Mouse (Mus musculus) embryonic facial prominence, embryonic 15.5 days (tissue): ENCODE measurements around the gene Sucnr1. TPM values are rescaled to one million over a fixed set of nuclear protein-coding genes. Genes with fewer than 3 reads are reported as not detected.

Experiments used
- ATAC-seq: fragments of 200-750 bp; cut with Nextera tagmentation; 2 replicates; pipeline ENCODE4 v1.8.0; 2017; ENCODE audit warnings: low read depth, moderate TSS enrichment; ENCODE audit not compliant: insufficient number of reproducible peaks, low FRiP score, low TSS enrichment
- H3K27ac ChIP-seq: fragments of 300-500 bp; sonication (generic); replicated peaks from 2 replicates; pipeline ENCODE4 v1.5.1; 2015; ENCODE audit warnings: mild to moderate bottlenecking, inconsistent platforms
- H3K27me3 ChIP-seq: fragments of 300-500 bp; sonication (generic); 2 replicates; pipeline ENCODE4 v1.6.1; 2015; ENCODE audit warnings: inconsistent platforms
- H3K36me3 ChIP-seq: fragments of 300-500 bp; sonication (generic); 2 replicates; pipeline ENCODE4 v1.6.1; 2015; ENCODE audit warnings: mild to moderate bottlenecking, inconsistent platforms
- H3K4me1 ChIP-seq: fragments of 300-500 bp; sonication (generic); 2 replicates; pipeline ENCODE4 v1.6.1; 2015; ENCODE audit warnings: inconsistent platforms
- H3K4me2 ChIP-seq: fragments of 300-500 bp; sonication (generic); replicated peaks from 2 replicates; pipeline ENCODE4 v1.6.1; 2015; ENCODE audit warnings: mild to moderate bottlenecking, inconsistent platforms
- H3K4me3 ChIP-seq: fragments of 300-500 bp; sonication (generic); replicated peaks from 2 replicates; pipeline ENCODE4 v1.5.1; 2015; ENCODE audit warnings: mild to moderate bottlenecking, inconsistent platforms
- H3K9ac ChIP-seq: fragments of 300-500 bp; sonication (generic); 2 replicates; pipeline ENCODE4 v1.6.1; 2015; ENCODE audit warnings: inconsistent platforms
- H3K9me3 ChIP-seq: fragments of 300-500 bp; sonication (generic); replicated peaks from 2 replicates; pipeline ENCODE4 v1.6.1; 2016; ENCODE audit warnings: inconsistent platforms
- WGBS: fragments of 180-500 bp; shearing (Covaris S2); methylation state at CpG from one replicate; pipeline ENCODE4 v1.1.7; 2015; 5-methylcytosine and 5-hydroxymethylcytosine counted together
- polyA plus RNA-seq: library from polyadenylated mRNA; unstranded; fragments of >200 nt; fragmentation: Nextera tagmentation; extraction: Ambion mirVana; gene quantifications from 2 replicates; pipeline ENCODE4 v1.2.1, GENCODE M21; 2015

The Sucnr1 gene
- polyA plus RNA-seq, result 0.93 and 1.0 TPM in 2 replicates

DNA sequence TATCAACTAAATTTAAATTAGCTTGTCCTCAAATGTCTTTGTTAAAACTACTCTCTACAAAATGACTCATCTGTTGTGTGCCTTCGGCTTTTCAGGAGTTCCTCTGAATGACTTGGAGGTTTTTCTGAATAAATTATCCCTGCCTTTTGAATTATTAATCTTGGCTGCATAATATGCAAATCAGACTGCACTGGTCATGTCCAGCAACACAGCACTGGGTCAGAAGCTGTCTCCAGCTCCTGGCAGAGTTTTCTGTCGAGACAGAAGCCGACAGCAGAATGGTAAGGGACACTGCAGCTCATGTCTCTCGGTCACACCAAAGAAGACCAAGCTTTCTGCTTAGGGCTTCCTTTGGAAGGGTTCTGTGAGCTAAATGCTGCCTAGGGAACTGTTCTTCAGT is at the start of gene Sucnr1:
TSS of gene Sucnr1 (plus strand) at position 222 of the 400 bp plus-strand sequence.
- no peaks in the 10 kb centered on the region for H3K36me3 ChIP-seq
- ATAC-seq, result no peak

DNA sequence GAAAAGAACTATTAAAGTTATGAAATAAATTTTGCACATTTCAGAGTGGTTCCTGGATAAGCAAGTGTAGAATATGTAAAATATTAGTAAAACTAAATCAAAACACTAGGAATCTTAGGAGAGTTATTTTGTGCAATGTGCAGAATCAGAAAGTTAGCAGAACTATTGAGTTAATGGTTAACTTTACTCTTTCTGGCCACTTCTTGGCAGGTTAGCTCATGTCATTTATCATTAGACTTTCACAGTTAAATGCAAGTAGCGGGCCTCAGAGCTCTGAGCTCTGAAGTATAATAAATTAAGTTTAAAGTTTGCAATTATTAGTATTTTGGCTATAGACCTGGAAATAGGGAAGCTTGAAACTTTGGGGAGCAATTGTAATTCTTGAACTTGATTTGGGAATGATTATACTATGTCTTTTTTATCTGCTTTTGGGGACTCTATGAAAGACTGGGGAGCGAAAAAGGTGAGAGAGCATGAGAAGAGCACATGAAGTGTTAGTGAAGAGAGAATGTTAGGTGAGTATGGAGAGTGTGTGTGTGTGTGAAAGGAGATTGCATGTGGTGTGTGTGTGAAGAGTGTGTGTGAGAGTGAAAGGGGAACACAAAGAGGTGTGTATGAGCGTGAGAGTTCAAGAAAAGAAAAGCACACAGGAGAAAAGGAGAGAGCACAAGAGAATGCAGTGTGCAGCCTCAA is 35.3 kb upstream of the Sucnr1 start:
- no peaks in the 10 kb centered on the region for H3K9me3 ChIP-seq
- no peak for ATAC-seq
- H3K27me3 ChIP-seq, result no peaks in the 10 kb centered on the region
- WGBS, result 80% methylated on average over 3 of the region's 3 CpGs
- no peak overlapping the region for H3K9ac ChIP-seq
- no peak overlapping the region for H3K4me2 ChIP-seq
- no peak overlapping the region for H3K27ac ChIP-seq
- no peaks in the 10 kb centered on the region for H3K36me3 ChIP-seq
- no peaks in the 10 kb centered on the region for H3K4me1 ChIP-seq
- H3K4me3 ChIP-seq, result no peak overlapping the region

More for the DNA sequence above, at the start of gene Sucnr1:
- Histone ChIP-seq H3K9me3 (no peaks in the 10 kb centered on the region), H3K27me3 (no peaks in the 10 kb centered on the region), H3K27ac (no peak within 1 kb of the TSS), H3K4me2 (no peak within 1 kb of the TSS), H3K4me3 (no peak within 1 kb of the TSS), H3K9ac (no peak within 1 kb of the TSS), H3K4me1 (0 out of 2 replicates have a peak, but pooled peaks cover 3% of the 10 kb centered on the region)
- WGBS, result 65% methylated on average over 4 of the region's 4 CpGs

DNA sequence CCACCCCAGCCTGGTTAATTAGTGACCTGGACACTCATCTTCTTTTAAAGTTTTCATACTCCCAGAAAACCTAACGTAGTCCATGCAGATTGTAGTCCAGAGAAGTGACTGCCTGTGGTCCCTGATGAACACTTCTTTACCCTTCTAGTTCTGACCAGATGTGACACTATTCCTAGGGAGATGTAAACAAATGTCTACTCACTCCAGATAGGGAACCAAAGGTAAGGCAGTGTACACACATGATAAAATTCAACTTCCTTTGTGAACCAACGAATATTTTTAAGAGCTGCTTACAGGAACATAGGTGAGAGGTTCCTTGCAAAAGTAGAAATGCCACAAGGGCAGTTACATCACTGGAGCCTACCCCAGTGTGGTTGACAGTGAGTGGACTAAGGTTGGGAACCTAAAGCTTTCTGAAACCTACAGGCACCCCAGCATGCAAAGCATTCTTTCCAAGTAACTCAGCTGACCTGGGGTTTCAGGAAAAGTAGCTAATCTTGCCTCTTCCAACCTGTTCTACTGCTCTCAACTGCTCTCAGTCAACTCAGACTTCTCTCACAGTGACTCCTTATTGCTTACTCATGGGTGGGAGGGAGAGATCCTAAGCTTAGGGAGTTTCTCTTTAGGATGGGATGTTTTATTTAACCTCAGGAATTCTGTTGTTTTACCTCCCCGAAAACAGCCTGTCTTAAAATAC is 28.3 kb upstream of the Sucnr1 start:
- Histone ChIP-seq H3K27ac (no peak overlapping the region), H3K4me2 (no peak overlapping the region), H3K27me3 (no peaks in the 10 kb centered on the region), H3K4me3 (no peak overlapping the region), H3K4me1 (peaks cover 4% of the 10 kb centered on the region; the same call in 1 of the 2 replicates), H3K9me3 (no peaks in the 10 kb centered on the region), H3K9ac (no peak overlapping the region), H3K36me3 (no peaks in the 10 kb centered on the region)
- no peak for ATAC-seq
- 77% methylated on average over 3 of the region's 3 CpGs for WGBS

GRCm38 (mm10) chr3:60053931-60054330 is 27.7 kb upstream of the Sucnr1 start:
- no peak overlapping the region for H3K4me3 ChIP-seq
- peaks cover 4% of the 10 kb centered on the region; the same call in 1 of the 2 replicates for H3K4me1 ChIP-seq
- WGBS, result 65% methylated on average over 2 of the region's 2 CpGs
- no peaks in the 10 kb centered on the region for H3K27me3 ChIP-seq
- H3K4me2 ChIP-seq, result no peak overlapping the region
- H3K9ac ChIP-seq, result no peak overlapping the region
- ATAC-seq, result no peak
- H3K36me3 ChIP-seq, result no peaks in the 10 kb centered on the region
- H3K27ac ChIP-seq, result no peak overlapping the region
- H3K9me3 ChIP-seq, result no peaks in the 10 kb centered on the region

GRCm38 (mm10) chr3:60056451-60056850 is 25.2 kb upstream of the Sucnr1 start:
- 22% methylated on average over 3 of the region's 3 CpGs for WGBS
- ATAC-seq, result no peak
- H3K4me1 ChIP-seq, result peaks cover 4% of the 10 kb centered on the region; the same call in 1 of the 2 replicates

GRCm38 (mm10) chr3:60057070-60057808 is 24.4 kb upstream of the Sucnr1 start:
- Histone ChIP-seq H3K9ac (no peak overlapping the region), H3K9me3 (no peaks in the 10 kb centered on the region), H3K36me3 (no peaks in the 10 kb centered on the region), H3K4me3 (no peak overlapping the region), H3K27ac (no peak overlapping the region), H3K27me3 (no peaks in the 10 kb centered on the region), H3K4me1 (peaks cover 4% of the 10 kb centered on the region; the same call in 1 of the 2 replicates), H3K4me2 (no peak overlapping the region)
- 86% methylated on average over 2 of the region's 2 CpGs for WGBS
- ATAC-seq, result no peak

More at GRCm38 (mm10) chr3:60056451-60056850, 25.2 kb upstream of the Sucnr1 start:
- Histone ChIP-seq H3K27ac (no peak overlapping the region), H3K27me3 (no peaks in the 10 kb centered on the region), H3K9me3 (no peaks in the 10 kb centered on the region), H3K36me3 (no peaks in the 10 kb centered on the region), H3K4me2 (no peak overlapping the region), H3K9ac (no peak overlapping the region), H3K4me3 (no peak overlapping the region)

DNA sequence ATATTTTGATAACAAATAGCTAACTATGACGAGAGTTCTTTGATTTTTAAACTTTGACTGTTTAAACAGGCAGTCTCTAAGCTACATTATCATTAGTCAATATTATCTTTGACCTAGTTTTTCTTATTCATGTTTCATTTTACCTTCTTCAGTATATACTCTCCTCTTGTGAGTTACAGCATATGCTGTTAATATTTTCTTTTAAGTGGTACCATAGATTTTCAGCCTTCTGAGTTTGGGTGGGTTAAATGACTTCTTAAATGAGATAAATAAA is 23.9 kb upstream of the Sucnr1 start:
- Histone ChIP-seq H3K9me3 (no peaks in the 10 kb centered on the region), H3K36me3 (no peaks in the 10 kb centered on the region), H3K4me3 (no peak overlapping the region), H3K27me3 (no peaks in the 10 kb centered on the region), H3K9ac (no peak overlapping the region), H3K4me2 (no peak overlapping the region), H3K27ac (no peak overlapping the region), H3K4me1 (peaks cover 4% of the 10 kb centered on the region; the same call in 1 of the 2 replicates)
- 81% methylated on average over 1 of the region's 1 CpGs for WGBS
- no peak for ATAC-seq

DNA sequence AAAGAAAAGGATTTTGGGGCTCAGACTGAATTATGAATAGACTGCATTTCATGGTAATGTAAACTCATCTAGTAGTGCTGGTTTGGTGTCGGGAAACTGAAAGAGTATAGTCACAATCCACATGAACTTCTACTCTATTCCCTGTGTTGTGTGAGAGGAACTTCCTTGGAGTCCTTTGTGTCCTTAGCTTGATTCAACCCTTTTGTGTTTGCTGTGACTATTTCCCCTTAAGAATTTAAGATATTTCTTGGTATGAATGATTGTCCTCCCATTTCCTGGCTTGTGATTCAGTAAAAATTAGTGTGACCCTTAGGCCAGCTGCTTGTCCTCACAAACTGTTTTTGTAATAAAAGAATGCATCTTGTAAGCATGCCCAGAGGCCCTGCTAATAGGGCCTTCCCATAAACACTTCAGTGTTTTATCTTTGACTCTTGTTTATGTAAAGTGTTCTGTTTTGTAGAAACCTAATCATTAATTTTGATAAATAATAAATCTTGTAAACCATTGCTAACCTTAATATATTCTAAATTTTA is 2.7 kb upstream of the Sucnr1 start:
- Histone ChIP-seq H3K36me3 (no peaks in the 10 kb centered on the region), H3K9ac (no peak overlapping the region), H3K4me2 (no peak overlapping the region), H3K4me3 (no peak overlapping the region), H3K9me3 (no peaks in the 10 kb centered on the region), H3K27me3 (no peaks in the 10 kb centered on the region), H3K27ac (no peak overlapping the region), H3K4me1 (0 out of 2 replicates have a peak, but pooled peaks cover 3% of the 10 kb centered on the region)
- 77% methylated on average over 1 of the region's 1 CpGs for WGBS
- no peak for ATAC-seq

GRCm38 (mm10) chr3:60080572-60080971 is 1.1 kb upstream of the Sucnr1 start:
- H3K4me2 ChIP-seq, result no peak overlapping the region
- no peak overlapping the region for H3K4me3 ChIP-seq
- no peak for ATAC-seq
- H3K4me1 ChIP-seq, result 0 out of 2 replicates have a peak, but pooled peaks cover 3% of the 10 kb centered on the region
- no peaks in the 10 kb centered on the region for H3K27me3 ChIP-seq
- no peaks in the 10 kb centered on the region for H3K36me3 ChIP-seq
- 53% methylated on average over 4 of the region's 4 CpGs for WGBS
- H3K27ac ChIP-seq, result no peak overlapping the region
- no peak overlapping the region for H3K9ac ChIP-seq
- H3K9me3 ChIP-seq, result no peaks in the 10 kb centered on the region

DNA sequence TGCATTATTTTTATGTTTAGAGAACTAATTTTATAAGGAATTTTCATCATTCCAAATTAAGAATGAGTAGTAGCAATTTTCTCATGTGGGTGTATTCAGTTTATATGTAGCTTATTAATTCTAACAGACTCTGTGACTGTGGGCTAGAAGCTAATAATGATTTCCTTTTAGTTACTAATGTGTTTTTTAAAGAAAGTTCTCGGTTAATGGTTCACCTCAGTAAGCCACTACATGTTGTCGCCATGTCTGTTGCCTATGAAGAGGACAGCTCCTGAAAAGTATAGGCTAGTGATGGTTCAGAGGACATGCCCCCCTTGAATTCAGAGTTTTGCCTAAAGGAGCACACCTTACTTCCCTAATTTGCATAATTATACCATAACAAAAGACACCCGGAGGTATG is 1.1 kb downstream of the Sucnr1 start:
- Histone ChIP-seq H3K27ac (no peak overlapping the region), H3K4me3 (no peak overlapping the region), H3K27me3 (no peaks in the 10 kb centered on the region), H3K4me1 (0 out of 2 replicates have a peak, but pooled peaks cover 3% of the 10 kb centered on the region), H3K9me3 (no peaks in the 10 kb centered on the region), H3K36me3 (no peaks in the 10 kb centered on the region), H3K4me2 (no peak overlapping the region), H3K9ac (no peak overlapping the region)
- WGBS, result 83% methylated on average over 3 of the region's 3 CpGs
- no peak for ATAC-seq

DNA sequence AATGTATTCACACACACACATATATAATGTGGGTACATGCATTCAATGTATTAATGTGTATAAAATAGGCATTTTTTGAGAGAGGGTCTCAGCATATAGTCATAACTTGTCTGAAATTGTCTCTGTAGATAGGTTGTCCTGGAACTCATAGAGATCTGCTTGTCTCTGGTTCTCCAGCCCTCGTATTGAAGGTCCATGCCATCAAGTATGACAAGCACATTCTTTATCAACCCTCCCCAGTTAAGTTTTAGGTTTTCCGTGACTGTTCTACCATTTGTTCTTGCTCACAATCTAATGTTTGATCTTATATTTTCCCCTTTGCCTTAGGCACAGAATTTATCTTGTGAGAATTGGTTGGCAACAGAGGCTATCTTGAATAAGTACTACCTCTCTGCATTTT is 4.1 kb downstream of the Sucnr1 start:
- Histone ChIP-seq H3K27me3 (no peaks in the 10 kb centered on the region), H3K36me3 (no peaks in the 10 kb centered on the region), H3K9me3 (no peaks in the 10 kb centered on the region), H3K9ac (no peak overlapping the region), H3K4me3 (no peak overlapping the region), H3K4me1 (no peaks in the 10 kb centered on the region), H3K27ac (no peak overlapping the region), H3K4me2 (no peak overlapping the region)
- 79% methylated on average over 2 of the region's 2 CpGs for WGBS
- ATAC-seq, result no peak
